Mouse (Mus musculus) bone marrow macrophage, adult 2 months (primary cell): ENCODE data around the gene Cachd1.

ENCODE experiments used
- CTCF ChIP-seq: IDR thresholded peaks from 2 replicates; pipeline ENCODE4 v1.5.1; 2012; ENCODE audit warnings: low read depth, mild to moderate bottlenecking, low read length, moderate library complexity
- POLR2A ChIP-seq: IDR thresholded peaks from 2 replicates; pipeline ENCODE4 v1.6.1; 2012; ENCODE audit warnings: mild to moderate bottlenecking, low read depth, low read length, borderline replicate concordance

DNA sequence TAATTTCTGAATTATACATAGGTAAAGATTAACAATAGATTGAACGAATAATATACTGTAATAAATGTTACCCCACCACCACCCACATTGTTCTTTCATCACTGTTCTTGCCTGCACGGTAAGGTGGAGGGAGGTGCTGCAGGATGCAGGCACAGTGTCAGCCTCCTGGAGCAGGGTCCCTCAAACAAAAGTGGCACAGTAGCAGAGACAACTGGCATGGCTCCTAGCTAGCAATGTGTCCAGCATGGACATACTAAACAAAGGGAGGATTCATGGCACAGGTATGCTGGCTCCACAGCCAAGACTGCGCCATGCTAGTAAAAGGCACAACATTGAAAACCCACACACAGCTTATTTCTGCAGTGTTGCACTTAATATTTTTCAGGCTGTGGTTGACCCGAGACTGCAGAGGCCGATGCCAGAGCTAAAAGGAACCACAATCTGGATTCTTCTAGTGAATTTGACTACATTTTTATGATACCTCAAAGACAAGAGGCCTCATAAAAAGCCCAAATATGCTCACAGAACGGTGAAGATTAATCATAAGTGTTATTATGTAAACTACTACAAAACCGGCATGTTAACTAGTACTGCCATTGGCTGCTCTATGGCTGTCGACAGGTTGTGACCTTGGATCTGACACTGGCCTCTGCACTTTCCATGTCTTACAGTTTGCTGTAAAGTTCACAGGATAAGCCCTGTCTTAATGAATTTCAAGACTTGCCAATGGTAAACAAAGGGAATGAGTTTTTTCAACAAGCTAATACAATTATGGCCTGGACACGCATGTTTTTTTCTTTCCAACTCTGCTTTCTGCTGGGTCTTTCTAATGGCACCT is 41.2 kb upstream of the Cachd1 start:
- TF ChIP-seq CTCF (no peak), POLR2A (no peak)
